Mouse (Mus musculus): ENCODE measurements around the gene Sco2.

The Sco2 gene

DNA sequence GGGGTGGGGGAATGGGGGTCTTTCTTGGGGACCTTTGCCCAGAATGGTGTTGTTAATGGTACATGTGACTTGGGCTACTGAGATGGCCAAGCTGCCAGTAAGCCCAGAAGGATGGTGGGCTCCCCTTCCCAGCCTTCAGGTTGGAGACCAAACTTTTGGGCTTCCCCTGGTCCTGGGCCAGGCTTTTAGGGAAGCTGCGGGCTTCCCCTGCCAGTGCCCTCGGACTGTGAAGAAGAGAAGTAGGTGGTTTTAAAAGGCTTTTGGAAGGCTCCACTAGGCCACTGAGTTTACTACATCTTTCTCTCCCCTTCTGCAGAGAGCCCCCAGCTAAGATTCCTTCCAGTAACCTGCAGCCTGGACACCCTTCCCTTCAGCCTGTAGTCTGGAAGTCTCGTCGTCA is 50.0 kb downstream of the Sco2 start:
- DNase-seq (ENCODE audit: low read depth, low spot score): no peak

DNA sequence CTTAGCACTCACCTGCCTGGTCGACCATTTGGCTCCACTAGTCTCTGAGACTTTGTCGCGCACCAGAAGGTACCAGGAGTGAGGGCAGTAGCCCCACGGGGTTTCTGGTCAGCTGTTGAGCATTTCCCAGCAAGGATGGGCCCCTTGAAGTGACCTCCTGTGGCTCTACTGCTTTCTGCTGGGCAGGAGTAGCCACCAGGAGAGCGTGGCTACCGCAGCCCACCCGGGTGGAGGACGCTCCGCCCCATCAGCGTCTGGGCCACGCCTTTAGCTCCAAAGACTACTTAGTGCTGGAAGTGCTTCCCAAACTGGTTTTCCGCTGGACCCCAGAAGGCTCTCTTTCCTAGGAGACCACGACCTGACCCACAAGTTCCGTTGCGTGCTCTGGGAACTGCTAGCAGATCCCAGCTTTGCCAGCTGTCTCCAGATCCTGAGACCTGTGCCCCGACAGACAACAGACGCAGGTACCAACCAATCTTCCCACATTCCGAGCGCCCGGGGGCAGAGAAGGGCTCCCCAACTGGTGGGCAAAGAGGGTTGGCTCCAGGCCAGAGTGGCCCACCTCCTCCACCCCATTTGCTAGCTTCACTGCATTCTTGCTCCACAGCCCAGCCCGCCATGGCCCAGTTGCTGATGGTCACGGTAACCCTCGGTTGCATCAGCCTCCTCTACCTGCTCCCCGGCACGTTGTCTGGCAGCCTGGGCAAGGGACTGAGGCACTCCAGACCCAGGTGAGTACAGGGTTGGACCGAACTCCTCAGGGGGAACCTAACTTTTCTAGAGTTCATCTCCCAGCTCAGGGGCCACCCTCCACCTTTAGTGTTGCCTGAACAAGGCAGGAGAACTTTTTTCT is 50.8 kb downstream of the Sco2 start, which contains the start of gene Adm2:
Adm2 (plus strand) TSS at position 51 of the 853 bp plus-strand sequence.
- no peak for DNase-seq (ENCODE audit: low read depth, low spot score)

All from embryo, embryonic 11.5 days (tissue).